Mouse (Mus musculus): ENCODE data around the gene Fam83f.

DNA sequence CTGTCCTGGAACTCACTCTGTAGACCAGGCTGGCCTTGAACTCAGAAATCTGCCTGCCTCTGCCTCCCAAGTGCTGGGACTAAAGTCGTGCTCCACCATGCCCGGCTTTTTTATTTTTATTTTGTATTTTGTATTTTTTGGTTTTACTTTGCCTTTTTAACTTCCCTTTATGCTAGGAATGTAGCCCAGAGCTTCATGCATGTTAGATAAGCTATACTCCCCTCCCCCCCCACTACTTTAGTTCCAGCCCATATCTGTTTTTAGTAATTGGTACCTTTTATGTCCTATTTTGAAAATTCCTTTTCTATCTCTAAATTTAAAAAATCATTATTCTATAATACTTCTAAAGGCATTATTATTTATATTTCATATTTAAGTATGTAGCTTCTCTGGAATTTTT lies 66.6 kb downstream of the Fam83f start:
- TF ChIP-seq EP300 (IDR thresholded peaks at IDR 0.05; ENCODE audit: low read depth) (no peak), CTCF (IDR thresholded peaks at IDR 0.05; ENCODE audit: low read depth) (no peak)
